Comparison of ENCODE assay signal across 8 mouse cellular contexts in genomic region chr2:35622261-35623103, GRCm38 (mm10).
DNase-seq lines count a peak whose midpoint lies in the region; ATAC-seq and TF ChIP-seq lines count a peak whose summit lies in the region.

No protein-coding gene starts in this region.

- no peaks in the 10 kb centered on the region for H3K9me3 ChIP-seq in hindbrain, embryonic 15.5 days
- H3K9me3 ChIP-seq in midbrain, embryonic 16.5 days (replicated peaks; ENCODE audit: control insufficient read depth, low read length, poor library complexity, severe bottlenecking) = no peaks in the 10 kb centered on the region

- peak overlapping the region; percentile 97 for H3K4me2 ChIP-seq in hindbrain, embryonic 15.5 days
- peak overlapping the region; percentile 95 for H3K4me2 ChIP-seq in midbrain, embryonic 16.5 days (ENCODE audit: low read length)

- no peak for ATAC-seq in hindbrain, embryonic 15.5 days (ENCODE audit: low FRiP score, low read depth)
- ATAC-seq in midbrain, embryonic 16.5 days = 0 out of 2 replicates have a peak, but pooled peaks have one; percentile 3
- ATAC-seq in erythroid progenitor cell, adult 5-6 weeks (replicated peaks; ENCODE audit: low FRiP score, poor library complexity, severe bottlenecking) = no peak

- DNase-seq in kidney, adult 2 months = no peak
- DNase-seq in kidney, postnatal 14 days = no peak
- DNase-seq in cerebellum, postnatal 36 days = peak; percentile 56 to 64
- no peak for DNase-seq in urinary bladder, adult 18-20 months (ENCODE audit: low spot score in 2 of 2)
- no peak for DNase-seq in thymus, postnatal 36 days

- peaks cover 8% of the 10 kb centered on the region; the same call in 1 of the 2 replicates for H3K4me1 ChIP-seq in kidney, adult 2 months (ENCODE audit: control insufficient read depth, insufficient read depth, low read length)
- peaks cover 60% of the 10 kb centered on the region for H3K4me1 ChIP-seq in hindbrain, embryonic 15.5 days (replicated peaks)
- peaks cover 17% of the 10 kb centered on the region for H3K4me1 ChIP-seq in midbrain, embryonic 16.5 days (ENCODE audit: control insufficient read depth, insufficient read depth, low read length)

- no peak for TF ChIP-seq POLR2A in kidney, adult 2 months (IDR thresholded peaks at IDR 0.05; ENCODE audit: low read depth, low read length)

- no peaks in the 10 kb centered on the region for H3K27me3 ChIP-seq in kidney, adult 2 months (replicated peaks; ENCODE audit: control insufficient read depth, insufficient read depth, low read length)
- no peaks in the 10 kb centered on the region for H3K27me3 ChIP-seq in hindbrain, embryonic 15.5 days
- no peaks in the 10 kb centered on the region for H3K27me3 ChIP-seq in midbrain, embryonic 16.5 days (ENCODE audit: control insufficient read depth, insufficient read depth, low read depth, low read length)

- WGBS in kidney, adult 2 months = 31% methylated on average over 20 of the region's 20 CpGs
- 9% methylated on average over 19 of the region's 20 CpGs for WGBS in hindbrain, embryonic 15.5 days
- 5% methylated on average over 20 of the region's 20 CpGs for WGBS in midbrain, embryonic 16.5 days

- H3K4me3 ChIP-seq in kidney, adult 2 months (ENCODE audit: insufficient read depth, low read depth, low read length) = peak overlapping the region; percentile 54
- peak overlapping the region; percentile 52 for H3K4me3 ChIP-seq in hindbrain, embryonic 15.5 days
- peak overlapping the region; percentile 45 for H3K4me3 ChIP-seq in midbrain, embryonic 16.5 days (ENCODE audit: low read depth, low read length)

- no peaks in the 10 kb centered on the region for H3K36me3 ChIP-seq in kidney, adult 2 months (ENCODE audit: control insufficient read depth, insufficient read depth, low read length)
- no peaks in the 10 kb centered on the region for H3K36me3 ChIP-seq in hindbrain, embryonic 15.5 days
- H3K36me3 ChIP-seq in midbrain, embryonic 16.5 days (ENCODE audit: control insufficient read depth, insufficient read depth, low read length) = no peaks in the 10 kb centered on the region

- H3K9ac ChIP-seq in hindbrain, embryonic 15.5 days = peak overlapping the region; percentile 56
- peak overlapping the region; percentile 71 for H3K9ac ChIP-seq in midbrain, embryonic 16.5 days (ENCODE audit: low read depth, low read length)

- peak overlapping the region; percentile 12; the same call in 1 of the 2 replicates for H3K27ac ChIP-seq in kidney, adult 2 months (ENCODE audit: insufficient read depth, low read depth, low read length)
- H3K27ac ChIP-seq in hindbrain, embryonic 15.5 days (replicated peaks) = no peak overlapping the region; the same call in 1 of the 2 replicates
- H3K27ac ChIP-seq in midbrain, embryonic 16.5 days (ENCODE audit: low read length) = no peak overlapping the region

- TF ChIP-seq CTCF in kidney, adult 2 months (conservative IDR thresholded peaks at IDR 0.05; ENCODE audit: insufficient read depth, insufficient read length, low read depth, low read length) = no peak

Comparison
In these comparisons a context has a peak if more than half of its experiments do, and no peak if none do; other contexts are left out.
1. DNase-seq: peak in cerebellum, postnatal 36 days (2 of 2); none in kidney, adult 2 months (single experiment), kidney, postnatal 14 days (single experiment), urinary bladder, adult 18-20 months (0 of 2) and thymus, postnatal 36 days (0 of 2).
2. Peak in every context shown above with its lines, with median percentiles within 50 percentile points of each other: H3K4me3 ChIP-seq.